Mouse (Mus musculus) c-Kit-positive CD71-positive TER-119-positive erythroid progenitor cells, embryonic 14.5 days (primary cell): Measurements from ENCODE around the gene Ccnjl.
A peak's percentile ranks its signal among the peaks of the same experiment; 100 is the strongest.

ENCODE experiments used
- DNase-seq: peaks from one replicate; pipeline ENCODE4 v3.0.0-alpha.2; 2013; ENCODE audit warnings: low spot score

Gene Ccnjl

DNA sequence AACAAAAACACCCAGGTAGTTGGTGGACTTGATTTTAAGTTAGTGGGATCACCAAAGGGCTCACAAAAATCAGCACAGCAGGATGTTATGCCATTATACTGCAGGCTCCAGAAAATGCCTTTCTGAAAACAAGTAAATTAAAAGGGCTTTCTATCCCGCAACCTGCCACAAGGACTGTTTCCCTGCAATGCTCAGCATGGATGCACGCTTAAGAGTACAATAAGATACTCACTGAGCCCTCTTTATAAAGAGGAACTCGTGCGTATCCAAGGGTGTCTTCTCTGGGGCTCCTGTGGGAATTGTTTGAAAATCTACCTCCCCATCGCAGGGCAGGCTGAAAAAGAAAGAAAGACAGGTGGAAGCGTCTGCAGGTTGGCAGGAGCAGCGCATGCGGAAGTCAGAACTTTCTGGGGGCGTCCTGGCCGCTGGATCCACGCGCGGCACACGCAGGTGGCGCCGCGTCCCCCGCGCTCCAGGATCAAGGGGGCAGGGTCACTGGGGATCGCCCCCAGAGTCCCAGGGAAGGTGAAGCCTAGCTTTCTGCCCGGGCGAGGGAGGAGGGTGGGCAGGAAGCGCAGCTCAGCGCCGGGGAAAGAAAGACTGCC, 404 bp upstream of the Ccnjl start:
- no peak for DNase-seq

DNA sequence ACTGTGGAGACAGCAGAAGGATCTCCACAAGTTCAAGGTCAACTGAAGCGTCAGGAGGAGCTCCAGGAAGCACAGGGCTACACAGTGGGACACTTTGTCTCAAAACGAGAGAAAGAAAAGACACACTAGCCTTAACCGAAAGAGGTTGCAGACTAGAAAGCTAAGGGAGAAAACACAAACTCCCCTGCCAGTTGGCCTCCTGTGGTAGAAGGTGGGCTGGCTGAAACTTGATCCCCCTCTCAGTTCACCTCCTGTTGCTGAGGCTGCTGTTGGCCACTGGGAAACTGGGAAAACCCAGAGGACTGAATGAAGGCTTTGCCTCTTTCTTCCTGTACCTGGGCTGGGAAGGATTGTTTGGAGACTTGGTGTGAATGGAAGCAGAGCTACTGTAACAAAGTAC, 1.5 kb downstream of the Ccnjl start:
- no peak for DNase-seq

DNA sequence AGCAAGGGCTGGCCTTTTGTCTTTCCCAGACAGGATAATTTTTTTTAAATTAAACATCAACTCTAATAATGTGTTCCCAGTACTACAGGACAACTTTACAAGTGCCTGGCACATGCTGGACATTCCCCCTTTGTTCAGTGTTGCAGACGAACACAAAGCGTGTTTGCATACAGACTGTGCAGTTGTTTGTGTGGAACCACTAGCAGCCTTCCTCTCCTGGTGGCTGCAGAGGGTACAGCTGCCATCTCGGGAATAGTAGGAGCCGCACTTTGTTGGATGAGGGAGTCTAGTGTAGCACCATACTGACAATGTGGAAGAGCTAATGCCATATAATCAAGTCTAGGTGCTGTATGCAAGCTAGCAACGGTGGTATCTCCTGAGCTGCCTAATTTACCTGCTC, 3.0 kb downstream of the Ccnjl start:
- no peak for DNase-seq

DNA sequence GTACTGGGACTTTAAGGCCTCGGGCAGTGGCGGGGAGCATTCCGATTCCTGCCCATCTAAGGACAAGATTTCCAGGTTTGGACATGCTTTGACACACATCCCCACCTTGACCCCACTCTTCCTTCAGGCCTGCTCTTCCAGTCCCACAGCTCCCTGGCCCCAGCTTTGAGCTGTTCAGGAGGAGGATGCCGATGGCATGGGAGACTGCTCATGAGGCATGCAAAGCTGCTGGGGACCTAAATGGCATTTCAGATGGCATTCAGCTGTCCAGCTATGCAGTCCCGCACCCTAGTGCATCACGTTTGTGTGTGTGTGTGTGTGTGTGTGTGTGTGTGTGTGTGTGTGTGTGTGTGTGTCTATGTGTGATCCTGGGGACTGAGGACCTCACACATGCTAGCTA, 8.5 kb downstream of the Ccnjl start:
- no peak for DNase-seq

DNA sequence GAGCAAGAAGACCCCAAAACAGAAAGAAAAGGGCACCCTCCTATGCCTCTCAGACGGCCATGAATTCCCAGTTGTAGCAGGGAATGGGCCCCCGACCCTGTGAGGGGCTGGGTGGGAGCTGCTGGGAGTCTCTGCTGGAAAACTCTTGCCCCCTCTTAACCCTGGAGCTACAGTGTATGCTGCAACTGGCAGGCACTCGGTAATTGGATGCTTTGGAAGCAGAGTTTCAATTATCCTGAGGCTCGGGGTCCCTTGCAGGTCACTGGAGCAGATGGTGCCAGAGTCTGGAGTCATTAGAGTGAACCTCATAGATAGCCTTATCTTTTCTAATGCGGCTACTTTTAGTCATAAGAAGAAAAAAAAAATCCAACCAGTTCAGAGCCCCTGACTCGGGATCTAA, 11.3 kb downstream of the Ccnjl start:
- DNase-seq = no peak

DNA sequence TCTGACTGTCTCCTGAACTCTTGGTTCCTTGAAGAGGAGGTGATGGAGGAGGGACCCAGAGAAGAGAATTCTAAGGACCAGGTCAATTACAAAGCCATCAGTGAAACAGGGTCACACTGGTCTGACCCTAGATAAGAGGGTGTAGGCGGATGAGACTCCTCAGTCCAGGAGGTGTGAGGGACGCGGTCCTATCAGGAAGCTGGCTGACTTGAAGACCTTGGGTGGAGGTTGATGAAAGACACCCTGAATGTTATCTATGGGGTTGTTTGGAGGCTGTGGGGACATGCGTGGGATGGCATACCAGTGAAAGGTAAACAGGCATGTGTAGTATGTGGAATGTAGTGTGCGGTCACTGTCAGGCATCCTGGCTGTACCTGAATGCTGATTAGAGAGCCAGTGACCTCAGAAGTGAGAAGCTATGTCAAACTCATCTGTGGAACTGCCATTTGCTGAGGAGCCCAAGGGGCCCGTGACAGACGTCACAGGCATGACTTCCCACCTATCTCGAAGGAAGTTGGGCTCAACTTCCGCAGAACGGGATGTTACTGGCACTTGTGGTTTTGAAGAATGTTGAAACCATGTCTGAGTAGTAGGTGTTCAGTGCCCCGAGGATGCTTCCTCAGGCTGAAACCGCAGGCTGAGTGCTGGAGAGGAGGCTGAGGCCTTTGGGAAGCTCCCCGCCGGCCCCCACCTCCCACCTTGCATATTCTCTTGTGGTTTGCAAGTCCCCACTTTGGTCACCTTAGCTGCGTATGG, 15.3 kb downstream of the Ccnjl start:
- DNase-seq = no peak

DNA sequence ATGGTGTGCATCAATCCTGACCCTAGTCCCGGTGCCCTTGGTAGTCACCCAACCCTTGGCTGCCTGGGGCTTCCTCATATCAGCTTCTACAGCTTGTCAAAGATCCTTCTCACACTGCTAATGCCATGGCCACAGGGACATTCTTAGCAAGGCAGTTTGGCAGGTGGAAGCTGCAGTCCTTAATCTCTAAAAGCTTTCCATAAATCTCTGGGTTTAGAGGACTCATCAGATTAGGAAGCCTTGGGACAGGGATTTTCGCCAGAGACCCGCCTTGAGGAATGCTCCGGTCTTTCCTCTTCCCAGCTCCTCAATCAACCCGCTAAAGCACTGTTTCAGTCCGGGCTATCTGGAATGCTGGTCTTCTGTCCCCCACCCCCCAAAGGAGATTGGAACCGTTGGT, 16.2 kb downstream of the Ccnjl start:
- no peak for DNase-seq

DNA sequence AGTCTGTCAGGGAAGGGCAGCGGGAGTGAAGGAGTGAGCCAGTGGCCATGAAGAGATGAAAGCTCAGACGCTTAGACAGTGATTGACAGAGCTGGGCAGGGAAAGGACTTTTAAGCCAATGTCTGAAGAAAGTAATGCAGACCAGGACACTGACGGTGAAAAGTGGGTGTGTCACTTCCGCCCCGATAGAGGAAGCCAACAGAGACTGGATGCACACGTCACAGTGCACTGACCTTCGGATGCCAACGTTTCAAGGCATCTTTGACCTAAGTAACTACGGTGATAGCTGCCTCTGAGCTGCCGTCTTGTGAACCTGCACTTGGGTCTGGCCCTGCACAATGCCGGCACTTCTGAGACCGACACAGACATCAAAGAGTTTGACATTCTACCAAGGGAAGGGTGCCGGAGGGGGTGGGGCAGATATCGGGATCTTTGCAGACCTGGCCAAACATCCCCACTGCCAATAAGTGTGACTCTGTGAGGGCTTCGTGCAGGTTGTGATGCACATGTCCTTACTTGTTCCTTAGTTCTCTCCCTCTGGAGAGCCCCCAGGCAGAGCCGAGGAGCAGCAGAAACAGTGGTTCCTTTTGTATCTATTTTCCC, 17.4 kb downstream of the Ccnjl start:
- no peak for DNase-seq

DNA sequence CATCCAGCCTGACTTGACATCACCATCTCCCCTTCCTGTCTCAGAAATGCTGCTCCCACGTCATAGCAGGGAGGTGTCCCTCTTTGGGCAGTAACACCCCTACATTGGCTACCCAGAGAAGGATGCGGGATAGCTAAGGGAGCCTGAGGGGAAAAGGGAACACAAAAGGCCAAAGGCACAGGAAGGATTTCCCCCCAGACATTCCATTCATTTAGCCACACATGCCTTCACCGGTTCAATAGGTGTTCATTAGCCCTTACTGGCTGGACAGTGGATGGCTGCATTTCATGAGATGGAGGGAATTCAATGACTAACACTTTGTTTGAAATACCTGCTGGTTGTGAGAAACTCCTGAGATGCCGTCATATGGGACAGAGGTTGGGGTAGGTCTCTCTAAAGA, 18.1 kb downstream of the Ccnjl start:
- no peak for DNase-seq

DNA sequence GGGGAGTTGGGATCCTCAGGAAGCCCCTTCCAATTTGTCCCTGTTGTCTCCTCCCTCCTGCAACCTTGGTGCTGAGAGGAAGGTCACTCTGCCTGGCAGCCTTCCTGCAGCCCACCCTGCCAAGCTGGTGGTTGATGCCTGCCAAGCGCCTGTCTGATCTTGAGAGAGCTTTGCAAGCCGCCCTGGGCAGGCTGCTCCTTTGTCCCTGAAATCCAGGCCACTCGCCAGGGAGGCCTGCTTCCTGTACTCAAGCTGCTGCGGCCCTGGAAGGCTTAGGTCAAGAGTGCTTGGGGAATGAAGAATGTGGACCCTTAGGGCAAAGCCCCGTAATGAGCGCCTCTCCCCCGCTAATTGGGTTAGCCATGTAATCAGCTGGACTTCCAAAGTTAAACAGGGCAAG, 19.6 kb downstream of the Ccnjl start:
- no peak for DNase-seq

DNA sequence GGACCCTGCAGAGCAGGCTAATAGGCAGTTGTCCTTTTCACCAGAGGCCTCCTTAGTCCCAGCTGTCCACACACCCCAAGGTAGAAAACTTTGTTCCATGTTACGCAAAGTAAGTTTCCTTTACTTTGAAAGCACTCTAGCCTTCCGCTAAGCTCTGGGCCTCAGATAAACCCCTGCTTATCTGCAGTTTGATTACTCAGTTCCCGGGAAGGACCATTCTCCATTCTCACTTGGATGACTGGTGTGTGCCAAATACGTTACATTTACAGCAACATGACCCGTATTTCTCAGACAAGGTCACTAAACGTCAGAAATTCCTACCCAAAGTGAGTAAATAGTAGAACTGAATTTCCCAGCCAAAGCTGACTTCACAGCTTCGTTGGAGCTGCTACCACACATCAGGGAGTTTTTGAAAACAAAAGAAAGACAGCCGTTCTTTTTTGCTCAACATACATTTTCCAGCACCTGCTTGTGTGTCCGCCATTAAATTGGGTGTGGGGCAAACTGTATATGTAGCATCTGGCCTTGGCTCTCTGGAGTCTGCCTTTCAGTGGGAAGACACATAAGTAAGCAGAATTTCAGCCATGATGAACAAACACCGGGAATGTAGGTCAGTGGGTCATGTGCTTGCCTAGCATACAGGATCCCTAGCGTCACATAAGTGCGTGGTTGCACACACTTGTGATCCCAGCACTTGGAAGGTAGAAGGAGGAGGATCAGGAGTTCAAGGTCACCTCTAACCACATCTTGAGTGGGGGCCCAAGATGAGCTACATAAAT, 20.3 kb downstream of the Ccnjl start:
- no peak for DNase-seq

DNA sequence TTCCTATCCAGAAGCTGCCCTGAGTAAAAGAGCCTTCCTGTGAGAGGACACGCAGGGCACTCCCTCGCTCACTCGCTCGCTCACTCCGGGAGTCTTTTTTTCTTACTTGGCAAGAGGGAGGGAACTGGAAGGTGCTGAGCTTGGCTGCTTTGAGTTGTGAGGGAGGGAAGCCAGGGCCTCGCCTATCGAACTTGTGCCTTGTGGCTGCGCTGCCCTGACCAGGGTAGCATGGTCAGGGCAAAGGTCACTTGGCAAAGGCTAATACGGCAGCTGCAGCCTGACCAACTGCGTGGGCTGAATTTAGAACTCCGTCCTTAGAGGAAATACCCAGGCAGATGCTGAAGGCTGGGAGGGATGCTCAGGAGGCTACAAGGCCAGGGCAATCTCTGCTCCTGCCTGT, 21.1 kb downstream of the Ccnjl start:
- DNase-seq = no peak

DNA sequence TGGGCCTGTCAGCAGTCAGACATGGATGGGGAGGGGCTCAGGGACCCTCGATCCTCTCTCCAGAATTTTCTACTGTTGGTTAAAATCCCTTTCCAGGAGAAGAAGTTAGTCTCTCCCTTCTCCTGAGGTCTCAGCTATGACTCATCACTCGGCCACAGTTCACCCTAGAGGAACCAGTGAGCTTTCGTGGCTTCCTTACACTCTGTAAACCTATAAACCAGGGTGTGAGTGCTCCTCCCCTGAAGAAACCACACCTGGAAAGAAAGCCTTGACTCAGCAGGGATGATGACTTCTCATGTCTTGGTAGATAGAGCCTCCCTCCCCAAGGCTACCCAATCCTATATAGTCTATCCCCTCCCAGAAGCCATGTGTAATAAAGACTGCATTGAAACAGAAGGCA, 23.2 kb downstream of the Ccnjl start:
- no peak for DNase-seq

DNA sequence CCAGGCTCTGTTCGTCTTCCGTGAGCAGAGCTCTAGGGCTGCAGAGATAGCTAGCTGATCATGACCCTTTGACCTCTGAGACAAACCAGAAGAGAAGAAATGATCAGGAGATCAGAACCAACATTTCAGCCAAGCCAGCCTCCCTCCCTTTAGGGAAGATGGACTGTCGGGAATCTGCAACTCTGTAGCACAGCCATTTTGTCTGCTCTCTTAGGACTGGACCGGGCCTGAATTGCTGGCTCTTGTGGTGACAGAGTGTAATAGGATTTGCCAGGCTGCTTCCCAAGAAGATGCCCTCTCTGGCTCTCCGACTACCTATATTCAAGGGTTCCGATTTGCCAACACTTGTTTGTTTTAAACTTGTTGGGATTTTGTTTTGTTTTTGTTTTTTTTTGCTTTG, 24.1 kb downstream of the Ccnjl start:
- DNase-seq = no peak

DNA sequence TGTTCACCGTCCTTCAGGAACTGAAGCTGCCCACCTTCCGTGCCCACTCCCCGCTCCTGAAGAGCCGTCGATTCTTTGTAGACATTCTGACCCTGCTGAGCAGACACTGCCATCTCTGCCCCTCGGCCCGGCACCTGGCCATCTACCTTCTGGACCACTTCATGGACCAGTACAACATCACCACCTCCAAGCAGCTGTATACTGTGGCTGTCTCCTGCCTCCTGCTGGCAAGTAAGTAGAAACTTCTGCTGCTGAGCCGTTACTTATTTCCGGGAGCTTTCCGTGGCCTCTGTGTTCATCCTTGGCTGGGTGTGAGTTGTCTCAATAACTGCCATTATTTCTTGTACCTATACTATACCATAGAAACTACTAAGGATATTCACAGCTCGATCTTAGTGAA, 28.0 kb downstream of the Ccnjl start:
- DNase-seq = no peak

DNA sequence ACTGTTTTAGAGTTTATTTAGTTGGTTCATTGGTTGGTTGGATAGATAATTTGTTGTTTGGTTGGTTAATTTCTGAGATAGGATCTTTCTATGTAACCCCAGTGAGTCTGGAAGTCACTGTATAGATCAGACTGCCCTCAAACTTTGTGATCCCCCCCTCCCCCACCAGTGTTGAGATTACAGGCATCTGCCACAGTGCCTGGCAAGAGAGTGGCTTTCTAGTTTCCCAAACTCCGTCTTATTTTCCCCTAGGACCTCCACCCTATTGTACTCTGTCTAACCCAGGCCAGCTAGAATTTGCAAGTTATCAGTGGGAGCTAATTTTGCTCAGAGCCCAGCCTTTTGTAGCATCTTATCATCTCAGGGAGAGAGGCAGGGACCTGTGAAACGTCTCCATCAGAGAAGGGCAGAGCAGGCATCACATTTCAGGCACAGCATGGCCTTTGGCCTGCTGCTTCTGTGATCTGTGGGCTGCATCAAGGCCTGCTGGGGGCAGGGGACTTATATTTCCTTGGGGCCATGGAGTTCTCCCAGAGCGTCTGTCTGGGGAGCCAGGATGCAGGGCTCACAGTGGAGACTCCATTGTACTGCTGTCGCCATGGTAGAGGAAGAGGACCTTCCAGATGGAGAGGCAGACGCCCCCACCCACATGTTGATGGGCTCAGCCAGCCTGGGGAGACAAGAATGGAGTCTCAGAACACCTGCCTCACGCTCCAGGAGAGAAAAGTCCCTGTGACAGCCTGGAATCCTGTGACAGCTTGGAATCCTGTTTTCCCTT, 31.1 kb downstream of the Ccnjl start:
- no peak for DNase-seq

DNA sequence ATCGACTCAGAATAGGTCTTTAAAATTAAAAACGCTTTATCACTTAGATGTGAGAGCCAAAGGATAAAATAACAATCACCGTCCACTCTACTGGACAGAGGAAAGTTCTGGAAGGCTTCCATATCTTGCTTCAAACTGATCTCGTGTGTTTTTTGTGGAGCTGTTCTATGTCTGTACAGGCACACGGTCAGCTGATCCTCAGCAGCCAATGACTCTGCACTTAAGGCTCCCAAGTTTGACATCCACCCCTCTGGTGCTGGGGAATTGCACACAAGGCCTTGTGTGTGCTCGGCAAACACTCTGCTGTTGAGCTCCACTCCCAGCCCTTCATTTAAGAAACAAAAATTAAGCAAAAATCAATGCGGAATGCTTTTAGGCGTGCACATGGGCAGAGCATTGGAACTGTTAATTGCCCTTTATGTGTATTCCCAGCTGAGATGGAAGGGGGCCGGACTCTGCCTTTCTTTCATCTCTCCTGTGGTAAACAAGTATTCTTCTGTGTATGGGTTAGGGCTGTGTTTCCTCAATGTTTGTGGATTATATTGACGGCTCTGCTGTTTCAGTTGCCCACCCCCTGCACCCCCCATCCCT, 35.2 kb downstream of the Ccnjl start:
- no peak for DNase-seq

DNA sequence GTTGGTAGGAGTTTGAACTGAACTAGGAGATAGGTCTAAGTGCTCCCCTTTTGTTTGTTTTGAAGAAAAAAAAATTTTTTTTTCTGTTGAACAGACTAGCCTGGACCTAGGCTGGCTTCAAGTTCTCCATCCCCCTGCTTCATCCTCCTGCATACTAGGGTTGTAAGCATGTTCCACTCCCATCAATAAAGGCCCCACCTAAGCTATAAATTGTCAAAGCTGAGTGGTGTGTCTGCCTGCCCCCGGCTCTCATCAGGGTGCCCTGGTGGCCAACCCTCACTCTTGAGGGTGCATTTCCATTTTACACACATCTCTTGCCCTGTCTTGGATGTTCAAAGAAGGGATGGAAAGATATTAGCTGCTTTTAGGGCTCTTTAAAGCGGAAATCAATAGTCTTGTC, 36.8 kb downstream of the Ccnjl start:
- no peak for DNase-seq

DNA sequence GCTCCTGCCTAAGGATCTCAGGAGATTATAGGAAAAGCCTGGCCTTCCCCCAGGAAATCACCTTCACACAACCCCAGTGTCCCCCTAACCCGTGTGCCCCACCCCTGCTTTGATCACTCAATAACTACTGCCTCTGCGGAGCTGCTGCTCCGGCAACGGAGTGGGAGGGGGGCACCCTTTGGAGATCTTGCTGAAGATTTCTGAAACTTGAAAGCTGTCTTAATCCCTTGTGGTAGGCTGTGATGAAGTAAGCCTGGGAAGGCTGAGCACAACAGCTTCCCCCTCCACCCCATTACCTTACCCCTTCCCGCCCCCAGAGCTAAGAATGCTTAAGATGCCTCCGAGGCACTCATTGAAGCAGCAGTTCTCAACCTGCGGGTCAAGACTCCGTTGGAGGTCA, 37.3 kb downstream of the Ccnjl start:
- no peak for DNase-seq

DNA sequence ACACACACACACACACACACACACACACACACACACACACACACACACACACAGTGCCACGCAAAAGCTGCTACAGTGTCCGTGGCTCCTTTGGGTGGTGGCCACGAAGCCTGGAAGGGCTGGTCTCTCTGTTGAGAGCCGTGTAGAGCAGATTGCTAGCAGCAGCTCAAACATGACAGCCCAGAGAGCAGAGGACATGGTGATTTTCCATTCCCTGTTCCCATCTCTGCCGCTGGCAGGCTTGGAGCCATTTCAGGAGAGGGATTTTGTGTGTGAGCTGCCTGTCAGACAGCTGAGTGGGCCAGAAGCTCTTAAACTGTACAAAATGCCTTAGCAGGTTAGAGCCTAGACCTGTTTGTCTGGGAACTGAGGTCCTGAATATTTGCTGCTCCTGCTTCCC, 38.1 kb downstream of the Ccnjl start:
- no peak for DNase-seq

DNA sequence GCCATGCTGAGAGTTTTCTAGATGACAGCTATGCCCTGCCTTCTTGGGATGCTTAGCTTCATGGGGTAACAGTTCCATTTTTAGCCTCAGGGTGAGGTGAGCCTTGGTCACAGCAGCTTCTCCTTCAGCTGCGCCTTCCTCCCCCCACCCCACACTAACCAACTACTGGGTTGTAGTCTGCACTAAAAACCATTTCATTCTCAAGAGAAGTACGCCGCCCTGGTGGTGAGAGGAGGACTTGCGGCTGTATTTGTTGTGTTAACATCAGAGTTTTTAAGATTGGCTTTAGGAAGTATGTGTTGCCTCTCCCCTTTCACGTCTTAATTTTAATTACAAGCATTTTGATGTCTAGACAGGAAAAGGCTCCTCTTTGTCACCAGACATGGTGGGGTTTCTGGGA, 39.7 kb downstream of the Ccnjl start:
- DNase-seq = peak; percentile 29

DNA sequence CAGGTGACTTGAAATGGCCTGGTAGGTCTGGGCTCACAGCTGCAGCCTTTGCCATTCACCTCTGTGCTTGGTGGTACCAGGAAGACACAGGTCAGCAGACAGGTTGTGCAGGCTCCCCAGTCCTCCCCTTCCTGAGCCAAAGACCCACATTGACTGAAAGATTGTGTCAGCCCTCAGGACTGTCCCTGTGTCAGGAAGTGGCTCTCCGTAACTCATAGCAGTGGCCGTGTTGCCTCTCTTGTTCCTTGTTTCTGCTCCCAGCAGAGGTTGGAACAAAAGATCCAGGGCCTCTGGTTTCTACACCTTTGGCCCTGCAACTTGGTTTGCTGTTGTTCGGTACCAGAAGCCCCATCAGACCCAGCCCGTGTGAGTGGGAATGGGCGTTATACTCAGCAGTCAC, 40.6 kb downstream of the Ccnjl start:
- DNase-seq = no peak
